Mouse (Mus musculus): ENCODE measurements around the gene Txnrd2. TPM values are rescaled to one million over a fixed set of nuclear protein-coding genes. Genes with fewer than 3 reads are reported as not detected.

Gene Txnrd2
- total and polyA plus RNA-seq, 2 experiments from 2014 or later, result 12.7 to 41.2 TPM

GRCm38 (mm10) chr16:18482431-18482830 lies 56.2 kb downstream of the Txnrd2 start:
- WGBS, result 89% methylated on average over 3 of the region's 3 CpGs
- H3K27me3 ChIP-seq (ENCODE audit: control insufficient read depth, insufficient read depth, low read length), result no peaks in the 10 kb centered on the region
- no peak overlapping the region for H3K27ac ChIP-seq (ENCODE audit: low read depth)
- ATAC-seq (ENCODE audit: insufficient read depth, low read depth) (no peak), DNase-seq (ENCODE audit: low spot score) (no peak)
- H3K4me2 ChIP-seq (ENCODE audit: low read depth, low read length), result no peak overlapping the region
- no peak overlapping the region for H3K4me3 ChIP-seq (ENCODE audit: low read depth, low read length)
- H3K36me3 ChIP-seq (replicated peaks; ENCODE audit: control insufficient read depth, insufficient read depth, low read length), result peaks cover 6% of the 10 kb centered on the region; the same call in 1 of the 2 replicates
- H3K4me1 ChIP-seq (ENCODE audit: control insufficient read depth, insufficient read depth), result no peaks in the 10 kb centered on the region
- no peak overlapping the region for H3K9ac ChIP-seq (replicated peaks; ENCODE audit: low read depth, low read length)
- TF ChIP-seq CTCF (IDR thresholded peaks at IDR 0.05; ENCODE audit: low read depth) (no peak), EP300 (IDR thresholded peaks at IDR 0.05; ENCODE audit: low read depth) (no peak)
- H3K9me3 ChIP-seq (replicated peaks; ENCODE audit: control insufficient read depth, low read length), result no peaks in the 10 kb centered on the region

DNA sequence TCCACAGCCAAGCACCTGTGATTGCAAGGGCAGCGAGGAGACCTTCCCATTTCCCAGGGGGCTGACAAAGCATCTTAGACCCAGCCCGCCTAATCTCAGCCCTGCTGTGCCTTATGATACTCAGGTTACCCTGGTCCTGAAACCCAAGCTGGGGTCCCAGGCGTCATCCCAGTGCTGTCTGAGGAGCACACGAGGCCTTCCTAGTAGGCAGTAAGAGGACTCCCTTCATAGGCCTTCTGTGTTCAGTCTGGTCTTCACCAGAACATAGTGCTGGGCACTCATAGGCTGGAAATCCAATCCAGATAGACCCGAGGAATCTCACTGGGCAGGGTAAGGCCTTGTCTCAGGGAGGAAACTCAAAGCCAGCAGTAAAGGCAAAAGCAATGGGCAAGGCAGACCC lies 57.7 kb downstream of the Txnrd2 start:
- no peak overlapping the region for H3K4me3 ChIP-seq (ENCODE audit: low read depth, low read length)
- H3K27ac ChIP-seq (ENCODE audit: low read depth), result no peak overlapping the region
- no peaks in the 10 kb centered on the region for H3K4me1 ChIP-seq (ENCODE audit: control insufficient read depth, insufficient read depth)
- H3K36me3 ChIP-seq (replicated peaks; ENCODE audit: control insufficient read depth, insufficient read depth, low read length), result no peaks in the 10 kb centered on the region
- no peak overlapping the region for H3K4me2 ChIP-seq (ENCODE audit: low read depth, low read length)
- 74% methylated on average over 5 of the region's 5 CpGs for WGBS
- H3K9ac ChIP-seq (replicated peaks; ENCODE audit: low read depth, low read length), result no peak overlapping the region
- TF ChIP-seq CTCF (IDR thresholded peaks at IDR 0.05; ENCODE audit: low read depth) (no peak), EP300 (IDR thresholded peaks at IDR 0.05; ENCODE audit: low read depth) (no peak)
- DNase-seq (ENCODE audit: low spot score) (no peak), ATAC-seq (ENCODE audit: insufficient read depth, low read depth) (no peak)
- H3K27me3 ChIP-seq (ENCODE audit: control insufficient read depth, insufficient read depth, low read length), result no peaks in the 10 kb centered on the region
- no peaks in the 10 kb centered on the region for H3K9me3 ChIP-seq (replicated peaks; ENCODE audit: control insufficient read depth, low read length)

- ATAC-seq (ENCODE audit: insufficient read depth, low read depth) (no peak), DNase-seq (ENCODE audit: low spot score) (no peak)
- Histone ChIP-seq H3K9ac (replicated peaks; ENCODE audit: low read depth, low read length) (no peak overlapping the region), H3K4me3 (ENCODE audit: low read depth, low read length) (no peak overlapping the region), H3K4me1 (ENCODE audit: control insufficient read depth, insufficient read depth) (no peaks in the 10 kb centered on the region), H3K4me2 (ENCODE audit: low read depth, low read length) (no peak overlapping the region), H3K27me3 (ENCODE audit: control insufficient read depth, insufficient read depth, low read length) (no peaks in the 10 kb centered on the region), H3K27ac (ENCODE audit: low read depth) (no peak overlapping the region), H3K9me3 (replicated peaks; ENCODE audit: control insufficient read depth, low read length) (no peaks in the 10 kb centered on the region), H3K36me3 (replicated peaks; ENCODE audit: control insufficient read depth, insufficient read depth, low read length) (no peaks in the 10 kb centered on the region)
- TF ChIP-seq EP300 (IDR thresholded peaks at IDR 0.05; ENCODE audit: low read depth) (no peak), CTCF (IDR thresholded peaks at IDR 0.05; ENCODE audit: low read depth) (no peak)
- 34% methylated on average over 4 of the region's 4 CpGs for WGBS
Measured at GRCm38 (mm10) chr16:18484386-18484785, 58.2 kb downstream of the Txnrd2 start.

- Histone ChIP-seq H3K4me1 (ENCODE audit: control insufficient read depth, insufficient read depth) (no peaks in the 10 kb centered on the region), H3K4me2 (ENCODE audit: low read depth, low read length) (no peak overlapping the region), H3K9ac (replicated peaks; ENCODE audit: low read depth, low read length) (no peak overlapping the region), H3K36me3 (replicated peaks; ENCODE audit: control insufficient read depth, insufficient read depth, low read length) (no peaks in the 10 kb centered on the region), H3K27me3 (ENCODE audit: control insufficient read depth, insufficient read depth, low read length) (no peaks in the 10 kb centered on the region), H3K27ac (ENCODE audit: low read depth) (no peak overlapping the region), H3K9me3 (replicated peaks; ENCODE audit: control insufficient read depth, low read length) (no peaks in the 10 kb centered on the region), H3K4me3 (ENCODE audit: low read depth, low read length) (no peak overlapping the region)
- 59% methylated on average over 5 of the region's 5 CpGs for WGBS
- ATAC-seq (ENCODE audit: insufficient read depth, low read depth), result no peak
- no peak for DNase-seq (ENCODE audit: low spot score)
- no peak for TF ChIP-seq EP300 (IDR thresholded peaks at IDR 0.05; ENCODE audit: low read depth)
- TF ChIP-seq CTCF (IDR thresholded peaks at IDR 0.05; ENCODE audit: low read depth), result no peak
Measured at GRCm38 (mm10) chr16:18484794-18485435, 58.7 kb downstream of the Txnrd2 start.

GRCm38 (mm10) chr16:18486126-18486525 lies 59.9 kb downstream of the Txnrd2 start:
- Histone ChIP-seq H3K27ac (ENCODE audit: low read depth) (no peak overlapping the region), H3K4me1 (ENCODE audit: control insufficient read depth, insufficient read depth) (no peaks in the 10 kb centered on the region), H3K36me3 (replicated peaks; ENCODE audit: control insufficient read depth, insufficient read depth, low read length) (no peaks in the 10 kb centered on the region), H3K4me3 (ENCODE audit: low read depth, low read length) (no peak overlapping the region), H3K27me3 (ENCODE audit: control insufficient read depth, insufficient read depth, low read length) (no peaks in the 10 kb centered on the region), H3K9me3 (replicated peaks; ENCODE audit: control insufficient read depth, low read length) (no peaks in the 10 kb centered on the region), H3K4me2 (ENCODE audit: low read depth, low read length) (no peak overlapping the region), H3K9ac (replicated peaks; ENCODE audit: low read depth, low read length) (no peak overlapping the region)
- WGBS, result 98% methylated on average over 2 of the region's 2 CpGs
- DNase-seq (ENCODE audit: low spot score), result no peak
- TF ChIP-seq CTCF (IDR thresholded peaks at IDR 0.05; ENCODE audit: low read depth) (no peak), EP300 (IDR thresholded peaks at IDR 0.05; ENCODE audit: low read depth) (no peak)
- ATAC-seq (ENCODE audit: insufficient read depth, low read depth), result no peak

- no peak for ATAC-seq (ENCODE audit: insufficient read depth, low read depth)
Measured at GRCm38 (mm10) chr16:18490281-18490680, 64.1 kb downstream of the Txnrd2 start.

More at GRCm38 (mm10) chr16:18490281-18490680, 64.1 kb downstream of the Txnrd2 start:
- 98% methylated on average over 3 of the region's 3 CpGs for WGBS
- TF ChIP-seq EP300 (IDR thresholded peaks at IDR 0.05; ENCODE audit: low read depth) (no peak), CTCF (IDR thresholded peaks at IDR 0.05; ENCODE audit: low read depth) (no peak)
- H3K36me3 ChIP-seq (replicated peaks; ENCODE audit: control insufficient read depth, insufficient read depth, low read length), result no peaks in the 10 kb centered on the region
- H3K9ac ChIP-seq (replicated peaks; ENCODE audit: low read depth, low read length), result no peak overlapping the region
- no peak overlapping the region for H3K27ac ChIP-seq (ENCODE audit: low read depth)
- H3K27me3 ChIP-seq (ENCODE audit: control insufficient read depth, insufficient read depth, low read length), result no peaks in the 10 kb centered on the region
- H3K4me1 ChIP-seq (ENCODE audit: control insufficient read depth, insufficient read depth), result no peaks in the 10 kb centered on the region
- H3K9me3 ChIP-seq (replicated peaks; ENCODE audit: control insufficient read depth, low read length), result no peaks in the 10 kb centered on the region
- H3K4me3 ChIP-seq (ENCODE audit: low read depth, low read length), result no peak overlapping the region
- no peak for DNase-seq (ENCODE audit: low spot score)
- H3K4me2 ChIP-seq (ENCODE audit: low read depth, low read length), result no peak overlapping the region
